35 mouse cellular contexts compared by ENCODE assay signal in the genomic region with DNA sequence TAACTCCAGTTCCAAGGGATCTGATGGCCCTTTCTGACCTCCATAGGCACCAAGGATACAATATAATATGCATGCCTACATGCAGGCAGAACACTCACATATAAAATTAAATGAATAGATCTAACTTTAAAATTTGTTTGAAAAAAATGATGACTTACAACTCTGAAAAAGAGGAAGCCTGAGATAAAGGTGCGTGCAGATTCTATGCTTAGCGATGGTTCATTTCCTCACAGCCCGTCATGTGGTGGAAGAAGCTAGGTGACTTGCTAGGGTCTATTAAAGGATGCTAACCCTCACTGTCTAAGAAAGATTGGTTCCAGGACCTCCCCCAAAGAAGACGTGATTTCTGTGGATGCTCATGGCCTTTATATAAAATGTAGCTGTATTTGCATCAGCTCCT. TPM values are rescaled to one million over a fixed set of nuclear protein-coding genes. Genes with fewer than 3 reads are reported as not detected.
"Had no signal": no experiment of that assay in that cellular context is flagged by ENCODE, and none has a peak within 500 bp of the region (broad histone marks: within the 10 kb centered on the region; RNA-seq: fewer than 3 reads in every experiment).

No protein-coding gene starts in this region.

- H3K27ac ChIP-seq: limb, embryonic 10.5 days; limb, embryonic 12.5 days; limb, embryonic 13.5 days; limb, embryonic 15.5 days; liver, embryonic 12.5 days; liver, embryonic 13.5 days; liver, embryonic 14.5 days; liver, embryonic 15.5 days; lung, embryonic 15.5 days; macrophage; midbrain, embryonic 10.5 days; midbrain, embryonic 12.5 days; midbrain, embryonic 13.5 days; midbrain, embryonic 15.5 days had no signal

- H3K9me3 ChIP-seq: limb, embryonic 10.5 days; limb, embryonic 12.5 days; limb, embryonic 13.5 days; limb, embryonic 15.5 days; liver, embryonic 12.5 days; liver, embryonic 13.5 days; liver, embryonic 15.5 days; lung, embryonic 15.5 days; megakaryocyte, embryonic 14.5 days; midbrain, embryonic 10.5 days; midbrain, embryonic 12.5 days; midbrain, embryonic 13.5 days; midbrain, embryonic 15.5 days had no signal

- H3K36me3 ChIP-seq: limb, embryonic 10.5 days; limb, embryonic 12.5 days; limb, embryonic 13.5 days; limb, embryonic 15.5 days; liver, embryonic 12.5 days; liver, embryonic 13.5 days; liver, embryonic 15.5 days; lung, embryonic 15.5 days; midbrain, embryonic 10.5 days; midbrain, embryonic 12.5 days; midbrain, embryonic 13.5 days; midbrain, embryonic 15.5 days had no signal

- H3K27me3 ChIP-seq: limb, embryonic 12.5 days; limb, embryonic 13.5 days; limb, embryonic 15.5 days; liver, embryonic 12.5 days; liver, embryonic 13.5 days; liver, embryonic 15.5 days; lung, embryonic 15.5 days; midbrain, embryonic 12.5 days; midbrain, embryonic 13.5 days; midbrain, embryonic 15.5 days had no signal

- ATAC-seq: liver, embryonic 12.5 days; liver, postnatal 0 days; lung, postnatal 0 days; midbrain, embryonic 13.5 days; midbrain, embryonic 15.5 days; midbrain, embryonic 16.5 days had no signal

- H3K4me2 ChIP-seq: limb, embryonic 12.5 days; limb, embryonic 13.5 days; limb, embryonic 15.5 days; liver, embryonic 11.5 days; liver, embryonic 12.5 days; liver, embryonic 13.5 days; liver, embryonic 15.5 days; lung, embryonic 14.5 days; lung, embryonic 15.5 days; midbrain, embryonic 11.5 days; midbrain, embryonic 12.5 days; midbrain, embryonic 13.5 days; midbrain, embryonic 15.5 days had no signal

- DNase-seq: left cerebral cortex, postnatal 4 days; liver; liver, embryonic 13.5 days; liver, postnatal 0 days; lung, adult 18-20 months; lung, adult 2 months; lung, embryonic 14.5 days; lung, postnatal 10 days; lung, postnatal 14 days; lung, postnatal 36 days; lung, postnatal 4 days; midbrain, embryonic 14.5 days had no signal

- H3K4me1 ChIP-seq: limb, embryonic 10.5 days; limb, embryonic 12.5 days; limb, embryonic 13.5 days; limb, embryonic 15.5 days; liver, embryonic 12.5 days; liver, embryonic 13.5 days; liver, embryonic 15.5 days; lung, embryonic 15.5 days; midbrain, embryonic 10.5 days; midbrain, embryonic 12.5 days; midbrain, embryonic 13.5 days; midbrain, embryonic 15.5 days had no signal

- H3K9ac ChIP-seq: limb, embryonic 12.5 days; limb, embryonic 13.5 days; limb, embryonic 15.5 days; liver, embryonic 12.5 days; liver, embryonic 13.5 days; liver, embryonic 14.5 days; liver, embryonic 15.5 days; liver, postnatal 0 days; lung, embryonic 14.5 days; lung, embryonic 15.5 days; midbrain, embryonic 12.5 days; midbrain, embryonic 13.5 days; midbrain, embryonic 15.5 days had no signal

- H3K4me3 ChIP-seq: limb, embryonic 10.5 days; limb, embryonic 12.5 days; limb, embryonic 13.5 days; limb, embryonic 15.5 days; liver, embryonic 12.5 days; liver, embryonic 13.5 days; liver, embryonic 15.5 days; lung, embryonic 15.5 days; megakaryocyte, embryonic 14.5 days; midbrain, embryonic 10.5 days; midbrain, embryonic 12.5 days; midbrain, embryonic 13.5 days; midbrain, embryonic 15.5 days; myocyte had no signal

RNA-seq across cellular contexts. Expression of a gene that starts 27.8 kb away (rescaled TPM):
- total RNA-seq: monocyte, adult 5-6 weeks had no signal

RNA-seq across cellular contexts. Expression of a gene that starts 54.6 kb away (rescaled TPM):
- total RNA-seq: megakaryocyte progenitor cell, adult 5-6 weeks; monocyte, adult 5-6 weeks had no signal
- polyA plus RNA-seq: macrophage had no signal

RNA-seq across cellular contexts. Expression of a gene that starts 55.9 kb away (rescaled TPM):
- total RNA-seq: megakaryocyte progenitor cell, adult 5-6 weeks; megakaryocyte-erythroid progenitor cell, adult 5-6 weeks; monocyte, adult 5-6 weeks had no signal
- polyA plus RNA-seq: liver, adult 2 months; macrophage had no signal
